Mouse (Mus musculus): ENCODE data around the gene Serinc2.

GRCm38 (mm10) chr4:130295047-130295745, 16.2 kb upstream of the Serinc2 start:
- TF ChIP-seq EP300 (IDR thresholded peaks at IDR 0.05; ENCODE audit: low read depth) (no peak), CTCF (IDR thresholded peaks at IDR 0.05; ENCODE audit: low read depth) (peak; percentile 34)

Measured in heart, postnatal 0 days (tissue).